Mouse (Mus musculus): ENCODE data around the gene Spc24.
A peak's percentile ranks its signal among the peaks of the same experiment; 100 is the strongest.
"Not testable (repeated sequence)": the region's sequence is repeated elsewhere in the genome, so short reads cannot be mapped to it uniquely, and the experiment has no call there.

Gene Spc24

DNA sequence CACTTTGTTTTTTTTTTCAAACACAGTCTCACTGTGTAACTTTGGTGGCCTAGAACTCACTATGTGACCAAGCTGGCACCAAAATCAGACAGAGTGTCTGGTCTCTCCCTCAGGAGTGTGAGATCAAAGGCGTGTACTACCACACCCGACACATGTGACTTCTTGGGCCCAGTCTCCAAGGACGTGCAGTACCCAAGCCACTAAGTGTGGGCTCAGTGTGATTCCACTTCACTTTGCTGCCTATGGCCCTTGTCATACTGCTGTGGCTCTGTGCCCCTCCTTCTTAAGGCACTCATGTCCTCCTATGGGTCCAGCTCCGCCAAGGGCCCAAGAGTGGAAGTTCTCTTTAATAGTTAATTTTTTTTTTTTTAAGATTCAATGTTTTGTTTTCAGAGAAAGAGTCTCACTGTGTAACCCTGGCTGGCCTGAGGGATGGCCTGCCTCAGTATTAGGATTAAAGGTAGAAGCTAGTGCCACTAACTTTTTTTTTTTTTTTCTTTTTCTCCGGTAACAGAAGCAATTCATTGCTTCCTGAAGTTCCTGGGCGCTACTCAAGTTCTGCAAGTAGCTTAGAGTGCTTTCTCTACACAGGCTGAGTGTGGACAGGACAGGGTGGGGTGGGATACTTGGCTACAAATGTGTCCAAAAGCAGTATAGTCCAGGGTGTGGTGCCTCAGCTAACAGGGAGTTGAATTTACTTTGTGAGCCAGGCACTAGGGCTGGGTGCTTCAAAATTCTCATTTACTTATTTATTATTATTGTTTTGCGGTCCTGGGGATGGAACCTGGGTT lies 24.6 kb upstream of the Spc24 start:
- no peak for DNase-seq (ENCODE audit: inconsistent ontology term)

GRCm38 (mm10) chr9:21781657-21782468 lies 21.8 kb upstream of the Spc24 start:
- peak; percentile 62 for DNase-seq (ENCODE audit: inconsistent ontology term)

GRCm38 (mm10) chr9:21777726-21778125 lies 17.6 kb upstream of the Spc24 start:
- no peak for DNase-seq (ENCODE audit: inconsistent ontology term)

GRCm38 (mm10) chr9:21774353-21774752 lies 14.2 kb upstream of the Spc24 start:
- DNase-seq (ENCODE audit: inconsistent ontology term) = no peak

GRCm38 (mm10) chr9:21773396-21773795 lies 13.3 kb upstream of the Spc24 start:
- DNase-seq (ENCODE audit: inconsistent ontology term) = not testable (repeated sequence)

GRCm38 (mm10) chr9:21769558-21770183 lies 9.6 kb upstream of the Spc24 start:
- DNase-seq (ENCODE audit: inconsistent ontology term) = peak; percentile 68

GRCm38 (mm10) chr9:21768511-21769411 lies 8.7 kb upstream of the Spc24 start:
- peak; percentile 84 for DNase-seq (ENCODE audit: inconsistent ontology term)

DNA sequence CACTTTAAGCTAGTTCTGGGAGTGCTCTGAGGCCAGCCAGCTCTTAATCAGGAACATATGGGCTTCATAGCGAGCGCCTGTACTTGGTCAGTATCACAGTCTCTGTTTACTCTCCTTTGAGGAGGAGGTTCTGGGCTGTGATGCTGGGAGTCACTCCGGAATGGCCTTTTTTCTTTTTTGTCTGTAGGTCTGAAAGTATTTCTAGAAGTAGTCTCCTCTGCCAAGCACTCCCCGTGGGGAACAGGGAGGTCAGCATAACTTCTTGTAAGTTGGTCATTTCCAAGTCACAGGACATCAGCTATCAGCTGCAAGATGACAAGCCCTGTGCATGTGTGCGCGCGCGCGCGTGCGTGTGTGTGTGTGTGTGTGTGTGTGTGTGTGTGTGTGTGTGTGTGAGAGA lies 7.8 kb upstream of the Spc24 start:
- DNase-seq (ENCODE audit: inconsistent ontology term) = peak; percentile 52

- DNase-seq (ENCODE audit: inconsistent ontology term) = no peak
Measured at GRCm38 (mm10) chr9:21764084-21764999, 4.2 kb upstream of the Spc24 start.

DNA sequence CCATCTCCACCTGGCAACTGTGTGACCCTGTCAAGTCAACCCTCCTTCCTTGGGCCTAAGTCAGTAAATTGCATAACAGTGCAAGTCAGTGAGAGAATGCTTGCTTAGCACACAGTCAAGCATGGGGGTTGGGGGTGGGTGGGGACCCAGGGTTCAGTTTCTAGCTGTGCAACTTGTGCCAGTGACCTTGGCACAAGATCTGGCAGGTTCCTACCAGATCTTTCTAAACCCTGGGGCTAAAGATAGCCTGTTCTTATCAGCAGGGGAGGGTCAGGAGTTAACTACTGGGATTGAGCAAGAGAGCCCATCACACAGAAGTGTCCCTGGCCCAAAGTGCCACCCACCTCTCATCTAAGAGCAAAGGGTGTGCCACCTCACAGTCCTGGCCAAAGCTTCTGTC lies 2.0 kb upstream of the Spc24 start:
- no peak for DNase-seq (ENCODE audit: inconsistent ontology term)

- no peak for DNase-seq (ENCODE audit: inconsistent ontology term)
Measured at GRCm38 (mm10) chr9:21759718-21760117, 385 bp downstream of the Spc24 start.

DNA sequence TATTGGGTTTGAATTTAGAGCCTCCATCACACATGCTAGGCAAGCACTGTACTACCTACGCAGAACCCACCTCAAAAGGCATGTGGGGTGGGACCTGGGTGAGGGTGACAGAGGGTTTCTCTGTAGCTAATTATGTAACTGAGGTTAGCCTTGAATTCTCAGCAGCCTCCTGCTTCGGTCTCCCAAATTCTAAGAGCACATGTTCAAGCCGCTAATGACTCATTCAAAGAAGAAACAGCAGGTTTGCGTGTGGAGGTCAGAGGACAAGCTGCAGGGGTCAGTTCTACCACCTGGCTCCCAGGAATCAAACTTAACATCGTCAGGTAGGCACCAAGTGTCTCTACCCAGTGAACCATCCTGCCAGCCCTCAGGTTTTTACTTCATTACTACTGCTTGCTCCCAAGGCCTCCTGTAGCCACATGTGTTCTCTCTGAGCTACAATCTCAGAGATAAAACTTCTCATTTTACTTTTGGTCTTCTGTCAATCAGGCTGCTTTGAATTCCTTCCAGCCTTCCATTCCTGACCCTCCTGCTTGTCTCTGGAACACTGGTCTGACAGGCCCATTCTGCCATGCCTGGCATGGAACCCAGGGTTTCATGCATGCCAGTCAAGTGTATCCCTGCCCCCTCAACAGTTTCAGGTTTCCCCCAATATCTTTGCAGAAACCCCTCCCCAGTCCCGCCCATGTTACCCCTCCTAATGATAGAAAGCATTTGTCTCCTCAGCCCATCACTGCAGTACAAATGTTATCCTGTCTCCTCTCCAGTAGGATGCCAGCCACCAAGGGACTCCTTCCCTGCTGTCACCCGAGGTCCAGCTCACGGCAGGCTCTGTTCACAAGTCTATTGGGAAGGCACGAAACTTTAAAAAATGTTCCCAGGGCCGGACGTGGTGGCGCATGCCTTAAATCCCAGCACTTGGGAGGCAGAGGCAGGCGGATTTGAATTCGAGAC lies 1.2 kb downstream of the Spc24 start:
- DNase-seq (ENCODE audit: inconsistent ontology term) = peak; percentile 19

DNA sequence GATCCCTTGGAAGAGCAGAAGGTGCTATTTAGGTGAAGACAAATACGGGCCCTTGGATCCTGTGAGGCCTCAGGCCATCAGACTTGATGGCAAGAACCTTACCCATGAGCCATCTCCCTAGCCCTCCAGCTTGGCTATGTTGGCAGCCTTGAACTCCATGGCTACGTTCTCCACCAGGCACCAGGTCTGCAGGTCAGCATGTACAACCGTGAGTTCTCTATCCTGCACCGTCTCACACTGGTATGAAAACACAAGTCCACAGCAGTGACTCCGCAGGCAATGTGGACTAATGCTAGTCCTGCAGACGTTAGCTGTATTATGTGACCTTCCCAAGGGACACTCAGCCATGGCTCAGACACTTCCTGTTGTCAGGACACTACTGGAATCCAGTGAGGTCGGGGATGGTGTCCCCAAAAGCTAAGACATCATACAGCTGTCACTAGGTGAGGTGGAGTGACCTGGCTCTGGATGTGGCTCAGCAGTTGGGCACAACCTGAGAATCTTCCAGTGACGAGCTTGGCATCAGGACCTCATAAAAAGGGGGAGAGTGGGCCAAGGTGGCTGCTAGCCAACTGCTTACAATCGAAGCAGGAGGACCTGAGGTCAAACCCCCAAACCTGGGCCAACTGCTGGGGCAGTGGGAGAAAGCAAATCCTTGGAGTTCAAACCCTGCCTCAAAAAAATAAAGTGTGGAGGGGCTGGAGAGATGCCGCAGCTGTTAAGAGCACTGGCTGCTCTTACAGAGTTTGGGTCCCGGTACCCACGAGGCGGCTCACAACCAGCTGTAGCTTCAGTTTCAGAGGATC lies 5.4 kb downstream of the Spc24 start:
- peak; percentile 13 for DNase-seq (ENCODE audit: inconsistent ontology term)

- DNase-seq (ENCODE audit: inconsistent ontology term) = peak; percentile 95
Measured at GRCm38 (mm10) chr9:21754003-21754402, 6.1 kb downstream of the Spc24 start.

DNA sequence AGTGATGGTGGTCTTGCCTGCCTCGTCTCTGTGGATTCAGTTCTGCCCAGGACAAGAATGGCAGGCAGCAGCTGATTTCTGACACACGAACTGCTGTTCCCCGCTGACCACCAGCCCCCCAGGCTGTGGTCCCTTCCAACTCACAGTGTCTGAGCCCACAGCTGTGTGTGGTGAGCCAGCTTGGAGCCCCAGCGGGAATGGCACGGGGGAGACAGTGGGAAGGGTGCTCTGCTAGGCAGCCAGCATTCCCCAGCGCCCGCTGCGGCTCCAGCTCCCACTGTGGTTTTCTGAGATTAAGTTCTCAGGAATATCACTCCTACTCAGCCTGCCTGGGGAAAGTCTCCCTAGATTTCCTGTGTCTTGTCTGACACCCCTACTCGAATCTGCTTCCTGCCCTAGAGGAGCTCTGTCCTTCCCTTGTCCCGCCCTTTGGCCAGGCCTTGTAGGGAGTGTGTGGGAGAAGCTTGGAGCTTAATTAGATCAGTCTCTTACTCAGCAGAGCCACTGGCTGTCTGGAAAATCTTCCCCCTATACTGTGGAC lies 7.8 kb downstream of the Spc24 start:
- peak; percentile 80 for DNase-seq (ENCODE audit: inconsistent ontology term)

GRCm38 (mm10) chr9:21751347-21751746 lies 8.8 kb downstream of the Spc24 start:
- DNase-seq (ENCODE audit: inconsistent ontology term) = peak; percentile 96

- no peak for DNase-seq (ENCODE audit: inconsistent ontology term)
Measured at GRCm38 (mm10) chr9:21750370-21750769, 9.7 kb downstream of the Spc24 start.
